Mouse (Mus musculus) embryonic facial prominence, embryonic 15.5 days (tissue): ENCODE results near the gene Lifr. TPM values are rescaled to one million over a fixed set of nuclear protein-coding genes. Genes with fewer than 3 reads are reported as not detected.

Experiments
- ATAC-seq: fragments of 200-750 bp; cut with Nextera tagmentation; 2 replicates; pipeline ENCODE4 v1.8.0; 2017; ENCODE audit warnings: low read depth, moderate TSS enrichment; ENCODE audit not compliant: insufficient number of reproducible peaks, low FRiP score, low TSS enrichment
- H3K27ac ChIP-seq: fragments of 300-500 bp; sonication (generic); replicated peaks from 2 replicates; pipeline ENCODE4 v1.5.1; 2015; ENCODE audit warnings: mild to moderate bottlenecking, inconsistent platforms
- H3K27me3 ChIP-seq: fragments of 300-500 bp; sonication (generic); 2 replicates; pipeline ENCODE4 v1.6.1; 2015; ENCODE audit warnings: inconsistent platforms
- H3K36me3 ChIP-seq: fragments of 300-500 bp; sonication (generic); 2 replicates; pipeline ENCODE4 v1.6.1; 2015; ENCODE audit warnings: mild to moderate bottlenecking, inconsistent platforms
- H3K4me1 ChIP-seq: fragments of 300-500 bp; sonication (generic); 2 replicates; pipeline ENCODE4 v1.6.1; 2015; ENCODE audit warnings: inconsistent platforms
- H3K4me2 ChIP-seq: fragments of 300-500 bp; sonication (generic); replicated peaks from 2 replicates; pipeline ENCODE4 v1.6.1; 2015; ENCODE audit warnings: mild to moderate bottlenecking, inconsistent platforms
- H3K4me3 ChIP-seq: fragments of 300-500 bp; sonication (generic); replicated peaks from 2 replicates; pipeline ENCODE4 v1.5.1; 2015; ENCODE audit warnings: mild to moderate bottlenecking, inconsistent platforms
- H3K9ac ChIP-seq: fragments of 300-500 bp; sonication (generic); 2 replicates; pipeline ENCODE4 v1.6.1; 2015; ENCODE audit warnings: inconsistent platforms
- H3K9me3 ChIP-seq: fragments of 300-500 bp; sonication (generic); replicated peaks from 2 replicates; pipeline ENCODE4 v1.6.1; 2016; ENCODE audit warnings: inconsistent platforms
- WGBS: fragments of 180-500 bp; shearing (Covaris S2); methylation state at CpG from one replicate; pipeline ENCODE4 v1.1.7; 2015; 5-methylcytosine and 5-hydroxymethylcytosine counted together
- polyA plus RNA-seq: library from polyadenylated mRNA; unstranded; fragments of >200 nt; fragmentation: Nextera tagmentation; extraction: Ambion mirVana; gene quantifications from 2 replicates; pipeline ENCODE4 v1.2.1, GENCODE M21; 2015

The Lifr gene
- polyA plus RNA-seq, 1 experiment from 2014 or later, result 27.7 TPM

DNA sequence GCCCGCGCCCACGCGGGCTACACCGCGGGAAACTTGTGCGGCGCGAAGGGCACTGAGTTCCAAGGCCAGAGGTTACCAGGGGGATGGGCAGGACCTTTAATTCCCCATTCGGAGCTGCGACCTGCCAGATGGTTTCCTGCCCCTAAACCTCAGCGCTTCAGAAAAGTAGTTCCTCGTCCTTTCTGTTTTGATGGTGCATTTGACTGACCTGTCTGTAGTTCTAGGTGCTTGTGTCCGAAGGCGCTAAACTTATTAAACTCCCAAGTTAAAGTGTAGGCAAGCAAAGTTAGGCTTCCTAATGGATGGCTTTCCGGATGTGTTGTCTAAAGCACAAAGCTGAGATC, 39.5 kb downstream of the Lifr start:
- ATAC-seq, result no peak
- WGBS, result under 1% methylated on average over 16 of the region's 16 CpGs
- peaks cover 18% of the 10 kb centered on the region for H3K4me1 ChIP-seq

DNA sequence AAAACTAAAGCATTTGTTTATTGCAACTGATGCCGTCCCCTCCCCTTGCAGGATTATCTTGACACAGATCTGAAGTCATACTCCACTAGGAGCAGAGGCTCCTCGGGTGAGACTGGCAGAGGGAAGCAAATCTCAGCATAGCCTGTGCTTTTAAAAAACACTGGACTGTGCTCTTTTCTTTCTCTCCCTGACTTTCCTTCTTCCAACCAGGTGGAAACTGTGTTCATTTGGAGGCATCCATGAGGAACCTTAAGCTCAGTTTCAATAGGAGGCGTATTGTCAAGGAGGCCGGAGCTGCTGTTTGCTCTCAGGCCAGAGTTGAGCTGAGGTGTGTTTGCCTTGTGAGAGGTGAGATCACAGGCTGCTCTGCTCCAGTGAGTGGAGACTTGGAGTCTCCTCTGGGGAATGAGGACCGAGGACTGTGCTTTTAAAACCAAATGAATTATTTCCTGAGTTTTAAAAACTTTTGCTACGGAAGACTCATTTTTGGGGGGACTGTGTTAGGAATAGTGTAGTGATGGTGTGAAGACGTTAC, 40.3 kb downstream of the Lifr start:
- Histone ChIP-seq H3K4me1 (peaks cover 18% of the 10 kb centered on the region), H3K27me3 (no peaks in the 10 kb centered on the region), H3K36me3 (no peaks in the 10 kb centered on the region), H3K9me3 (no peaks in the 10 kb centered on the region), H3K4me3 (peak overlapping the region; percentile 85), H3K4me2 (peak overlapping the region; percentile 95), H3K27ac (no peak overlapping the region), H3K9ac (0 out of 2 replicates have a peak overlapping the region, but pooled peaks have one; percentile 82)
- ATAC-seq, result no peak
- WGBS, result 25% methylated on average over 7 of the region's 7 CpGs

More for the DNA sequence above, 39.5 kb downstream of the Lifr start:
- H3K27me3 ChIP-seq, result no peaks in the 10 kb centered on the region
- peak overlapping the region; percentile 95 for H3K4me2 ChIP-seq
- H3K9ac ChIP-seq, result peak overlapping the region; percentile 82
- H3K4me3 ChIP-seq, result peak overlapping the region; percentile 85
- H3K9me3 ChIP-seq, result no peaks in the 10 kb centered on the region
- peak overlapping the region; percentile 90 for H3K27ac ChIP-seq
- no peaks in the 10 kb centered on the region for H3K36me3 ChIP-seq

DNA sequence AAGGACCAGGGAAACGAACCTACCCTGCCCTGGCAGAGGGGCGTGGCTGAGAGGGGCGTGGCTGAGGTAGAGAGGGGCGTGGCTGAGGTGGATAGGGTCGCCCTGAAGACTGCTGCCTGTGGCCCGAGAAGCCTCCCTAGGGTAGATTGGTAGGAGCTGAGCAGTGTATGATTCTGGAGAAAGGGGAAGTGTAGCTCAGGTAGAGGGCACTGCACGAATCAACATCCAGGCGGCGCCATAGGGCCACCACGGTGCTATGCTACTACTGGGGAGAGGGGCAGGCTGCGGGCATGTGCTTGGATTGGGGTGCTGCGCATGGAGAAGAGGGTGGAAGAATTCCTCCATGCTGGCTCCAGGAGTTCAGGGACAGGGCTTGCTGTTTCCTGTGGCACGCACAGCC, 42.3 kb downstream of the Lifr start:
- ATAC-seq, result no peak
- 49% methylated on average over 13 of the region's 13 CpGs for WGBS
- Histone ChIP-seq H3K4me3 (no peak overlapping the region), H3K9me3 (no peaks in the 10 kb centered on the region), H3K27me3 (no peaks in the 10 kb centered on the region), H3K4me1 (peaks cover 15% of the 10 kb centered on the region), H3K27ac (no peak overlapping the region), H3K9ac (no peak overlapping the region), H3K4me2 (no peak overlapping the region), H3K36me3 (no peaks in the 10 kb centered on the region)

DNA sequence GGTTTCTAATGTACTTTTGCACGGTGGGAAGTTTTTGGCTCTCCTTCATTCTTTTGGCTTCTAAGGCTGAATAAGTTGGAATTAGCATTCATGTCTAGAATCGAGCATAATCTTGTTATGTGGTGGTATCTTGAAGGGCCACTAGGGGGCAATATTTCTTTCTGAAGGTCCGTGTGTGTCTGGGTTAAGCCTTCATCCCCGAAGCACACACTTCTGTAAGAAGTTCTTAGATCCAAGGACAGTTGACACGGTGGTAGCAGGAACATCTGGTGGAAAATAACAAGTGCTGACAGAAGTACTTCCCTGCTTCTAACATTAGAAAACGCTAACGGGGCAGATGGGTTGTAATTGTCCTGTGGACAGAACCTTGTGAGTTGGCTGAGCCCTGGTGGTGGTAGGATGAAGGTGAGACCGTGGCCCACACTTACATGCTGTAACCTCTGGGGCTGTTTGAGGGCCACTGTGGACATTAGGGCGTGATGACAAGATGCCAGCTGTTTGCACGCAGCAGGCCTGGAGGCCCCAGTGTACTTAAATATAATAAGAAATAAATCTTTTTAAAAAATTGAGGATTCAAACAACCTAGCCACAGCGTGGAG, 44.1 kb downstream of the Lifr start:
- no peak for ATAC-seq
- H3K4me3 ChIP-seq, result no peak overlapping the region
- H3K27me3 ChIP-seq, result no peaks in the 10 kb centered on the region
- no peaks in the 10 kb centered on the region for H3K36me3 ChIP-seq
- no peak overlapping the region for H3K4me2 ChIP-seq
- H3K9me3 ChIP-seq, result no peaks in the 10 kb centered on the region
- H3K4me1 ChIP-seq, result peaks cover 9% of the 10 kb centered on the region
- WGBS, result 45% methylated on average over 11 of the region's 11 CpGs
- no peak overlapping the region for H3K27ac ChIP-seq
- no peak overlapping the region for H3K9ac ChIP-seq

DNA sequence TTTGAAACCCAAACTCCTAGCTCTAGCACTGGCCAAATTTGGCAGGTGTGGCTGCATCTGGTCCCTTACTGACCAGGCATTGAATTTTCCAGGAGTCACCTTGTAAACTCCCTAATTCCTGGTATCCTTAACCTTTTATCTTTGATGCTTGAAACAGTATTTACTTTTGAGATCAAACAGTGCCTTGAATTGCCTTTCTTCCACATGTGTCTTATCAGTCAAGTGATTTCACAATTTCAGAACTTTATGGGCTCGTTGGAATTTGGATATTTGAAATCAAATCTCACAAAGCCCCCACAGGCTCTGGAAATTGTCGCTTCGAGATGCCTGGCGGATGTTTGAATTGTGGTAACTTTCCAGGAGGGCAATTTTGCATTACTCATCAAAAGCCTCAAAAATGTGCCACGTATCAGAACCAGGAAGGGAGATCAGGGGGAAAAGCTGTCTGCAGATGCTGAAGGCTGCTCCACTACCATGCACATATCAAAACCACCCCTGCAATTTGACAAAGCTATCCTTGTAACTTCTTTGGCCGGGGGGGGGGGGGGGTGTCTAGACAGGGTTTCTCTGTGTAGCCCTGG, 45.7 kb downstream of the Lifr start:
- no peak for ATAC-seq
- no peaks in the 10 kb centered on the region for H3K27me3 ChIP-seq
- no peak overlapping the region for H3K27ac ChIP-seq
- no peaks in the 10 kb centered on the region for H3K9me3 ChIP-seq
- no peaks in the 10 kb centered on the region for H3K36me3 ChIP-seq
- H3K9ac ChIP-seq, result no peak overlapping the region
- no peak overlapping the region for H3K4me2 ChIP-seq
- 0 out of 2 replicates have a peak, but pooled peaks cover 4% of the 10 kb centered on the region for H3K4me1 ChIP-seq
- 55% methylated on average over 6 of the region's 6 CpGs for WGBS
- H3K4me3 ChIP-seq, result no peak overlapping the region

DNA sequence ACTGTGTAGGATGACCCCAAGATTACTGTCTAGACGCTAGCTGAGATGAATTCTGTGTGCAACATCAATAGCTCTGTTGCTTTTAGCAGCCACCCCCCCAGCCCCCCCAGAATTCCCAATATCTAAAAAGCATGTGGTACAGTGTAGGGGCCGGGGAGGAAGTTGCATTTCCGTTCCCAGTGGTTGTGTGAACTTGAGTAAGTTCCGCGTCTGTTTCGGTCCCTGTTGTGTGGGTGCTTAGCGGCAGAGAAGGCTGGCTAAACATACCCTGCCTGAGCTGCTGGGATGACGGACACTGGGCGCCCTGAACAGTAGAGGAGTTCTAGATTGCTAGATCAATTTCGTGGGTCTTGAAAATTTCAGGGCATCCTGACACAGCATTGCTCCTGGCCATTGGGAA, 46.5 kb downstream of the Lifr start:
- 0 out of 2 replicates have a peak, but pooled peaks cover 9% of the 10 kb centered on the region for H3K4me1 ChIP-seq
- H3K27ac ChIP-seq, result no peak overlapping the region
- no peaks in the 10 kb centered on the region for H3K9me3 ChIP-seq
- H3K27me3 ChIP-seq, result no peaks in the 10 kb centered on the region
- 77% methylated on average over 10 of the region's 10 CpGs for WGBS
- H3K9ac ChIP-seq, result no peak overlapping the region
- ATAC-seq, result no peak
- H3K36me3 ChIP-seq, result no peaks in the 10 kb centered on the region
- H3K4me3 ChIP-seq, result no peak overlapping the region
- H3K4me2 ChIP-seq, result no peak overlapping the region

DNA sequence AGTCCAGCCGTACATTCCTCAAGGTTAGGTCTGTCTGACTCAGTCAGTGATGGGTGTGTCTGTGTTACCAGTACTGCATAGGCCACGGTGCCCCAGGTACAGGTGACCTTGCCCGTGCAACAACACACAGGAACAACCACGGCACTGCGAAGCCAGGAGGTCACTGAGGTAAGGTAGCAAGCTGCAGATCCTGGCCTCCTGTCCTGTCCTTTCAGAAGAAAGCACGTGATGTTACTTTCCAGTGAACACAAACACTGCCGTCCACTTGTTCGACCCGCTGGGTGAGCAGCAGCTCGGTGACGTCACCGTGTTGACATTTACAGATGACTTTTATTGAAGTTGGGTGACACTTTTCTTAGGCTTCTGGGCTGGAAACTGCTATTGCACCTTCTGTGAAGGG, 47.2 kb downstream of the Lifr start:
- H3K27me3 ChIP-seq, result no peaks in the 10 kb centered on the region
- 0 out of 2 replicates have a peak, but pooled peaks cover 9% of the 10 kb centered on the region for H3K4me1 ChIP-seq
- H3K9me3 ChIP-seq, result no peaks in the 10 kb centered on the region
- H3K9ac ChIP-seq, result no peak overlapping the region
- WGBS, result 90% methylated on average over 12 of the region's 12 CpGs
- H3K4me3 ChIP-seq, result no peak overlapping the region
- no peaks in the 10 kb centered on the region for H3K36me3 ChIP-seq
- ATAC-seq, result no peak
- H3K4me2 ChIP-seq, result no peak overlapping the region
- H3K27ac ChIP-seq, result no peak overlapping the region

DNA sequence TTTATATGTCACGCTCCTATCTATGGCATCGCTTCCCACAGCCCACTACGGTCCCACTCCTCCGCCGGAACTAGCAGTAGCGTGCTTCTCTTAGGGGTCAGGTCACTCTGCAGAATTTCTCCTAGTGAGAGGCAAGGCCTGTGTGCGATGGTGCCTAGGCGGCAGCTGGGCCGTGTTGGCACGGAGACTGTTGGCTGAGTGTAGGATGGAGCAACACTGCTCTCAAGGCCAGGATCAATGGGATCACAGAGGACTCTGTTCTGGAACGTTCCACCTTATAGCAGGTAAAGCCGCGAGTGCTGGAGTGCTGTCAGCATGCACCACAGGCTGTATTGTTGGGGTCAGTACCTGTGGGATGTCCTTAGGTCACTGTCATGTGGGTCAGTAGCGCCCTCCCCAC, 48.1 kb downstream of the Lifr start:
- Histone ChIP-seq H3K9ac (no peak overlapping the region), H3K27me3 (no peaks in the 10 kb centered on the region), H3K36me3 (no peaks in the 10 kb centered on the region), H3K4me1 (0 out of 2 replicates have a peak, but pooled peaks cover 9% of the 10 kb centered on the region), H3K4me3 (no peak overlapping the region), H3K4me2 (no peak overlapping the region), H3K27ac (no peak overlapping the region), H3K9me3 (no peaks in the 10 kb centered on the region)
- no peak for ATAC-seq
- 96% methylated on average over 14 of the region's 14 CpGs for WGBS

DNA sequence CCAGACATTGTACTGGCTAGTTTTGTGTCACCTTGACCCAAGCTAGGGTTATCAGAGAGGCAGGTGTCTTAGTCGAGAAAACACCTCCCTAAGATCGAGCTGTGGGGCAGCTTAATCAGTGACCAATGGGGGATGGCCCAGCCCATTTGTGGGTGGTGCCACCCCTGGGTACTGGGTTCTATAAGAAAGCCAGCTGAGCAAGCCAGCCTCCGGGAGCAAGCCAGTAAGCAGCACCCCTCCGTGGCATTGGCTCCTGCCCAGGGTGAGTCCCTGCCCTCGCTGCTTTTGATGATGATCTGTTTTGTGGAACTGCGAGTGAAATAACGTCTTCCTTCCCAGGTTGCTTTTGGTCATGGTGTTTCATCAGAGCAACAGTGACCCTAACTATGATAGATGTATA, 49.9 kb downstream of the Lifr start:
- H3K27ac ChIP-seq, result no peak overlapping the region
- no peak overlapping the region for H3K4me2 ChIP-seq
- no peaks in the 10 kb centered on the region for H3K27me3 ChIP-seq
- H3K9ac ChIP-seq, result no peak overlapping the region
- no peak overlapping the region for H3K4me3 ChIP-seq
- 84% methylated on average over 7 of the region's 7 CpGs for WGBS
- H3K4me1 ChIP-seq, result peaks cover 23% of the 10 kb centered on the region
- ATAC-seq, result no peak
- H3K36me3 ChIP-seq, result no peaks in the 10 kb centered on the region
- no peaks in the 10 kb centered on the region for H3K9me3 ChIP-seq

DNA sequence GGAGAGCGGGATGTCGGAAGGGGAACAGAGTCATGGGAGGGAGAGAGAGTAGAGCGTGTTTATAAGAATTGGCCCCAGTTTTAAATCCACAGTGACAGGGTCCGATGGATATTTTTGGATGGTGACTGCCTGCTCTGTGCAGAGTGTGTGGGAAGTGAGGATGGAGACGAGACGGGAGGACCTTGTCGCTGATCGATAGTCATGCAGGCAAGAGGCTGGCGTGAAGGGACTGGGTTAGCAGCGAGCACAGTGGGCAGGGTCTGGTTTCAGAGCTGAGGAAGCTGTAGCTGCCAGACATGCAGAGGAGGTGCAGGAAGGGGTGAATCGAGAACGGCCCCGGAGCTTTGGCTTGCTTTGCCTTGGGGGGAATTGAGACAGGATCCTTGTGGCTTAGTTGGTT, 50.8 kb downstream of the Lifr start:
- Histone ChIP-seq H3K9ac (no peak overlapping the region), H3K36me3 (no peaks in the 10 kb centered on the region), H3K27me3 (no peaks in the 10 kb centered on the region), H3K4me2 (no peak overlapping the region), H3K4me3 (no peak overlapping the region), H3K27ac (no peak overlapping the region), H3K4me1 (peaks cover 29% of the 10 kb centered on the region), H3K9me3 (no peaks in the 10 kb centered on the region)
- ATAC-seq, result peak; percentile 43; the same call in 1 of the 2 replicates
- 64% methylated on average over 13 of the region's 13 CpGs for WGBS

DNA sequence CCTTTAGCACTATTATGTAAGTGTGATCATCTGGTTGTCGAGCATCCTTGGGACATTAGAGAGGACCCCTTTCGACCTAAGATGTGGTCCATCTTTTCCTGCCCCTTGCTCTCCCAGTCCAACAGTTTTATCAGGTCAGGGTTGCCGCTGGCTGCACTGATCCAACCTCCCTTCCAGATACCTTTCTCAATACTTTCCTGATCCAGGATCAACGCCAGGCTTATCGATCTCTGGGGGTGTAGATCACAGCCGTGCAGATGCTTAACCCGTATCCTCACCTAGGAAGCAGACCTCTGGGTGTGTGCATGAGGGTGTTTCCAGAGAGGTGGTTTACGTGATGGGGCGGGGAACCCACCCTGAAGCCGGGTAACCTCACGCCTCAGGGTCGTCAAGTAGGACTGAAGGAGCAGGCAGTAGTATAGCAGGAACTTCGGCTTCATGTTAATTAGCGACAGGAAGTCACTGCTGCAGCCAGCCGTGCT, 53.3 kb downstream of the Lifr start:
- no peak for ATAC-seq
- Histone ChIP-seq H3K9ac (no peak overlapping the region), H3K4me2 (no peak overlapping the region), H3K36me3 (no peaks in the 10 kb centered on the region), H3K9me3 (no peaks in the 10 kb centered on the region), H3K4me1 (peaks cover 35% of the 10 kb centered on the region), H3K27me3 (no peaks in the 10 kb centered on the region), H3K4me3 (no peak overlapping the region), H3K27ac (no peak overlapping the region)
- WGBS, result 55% methylated on average over 15 of the region's 15 CpGs

DNA sequence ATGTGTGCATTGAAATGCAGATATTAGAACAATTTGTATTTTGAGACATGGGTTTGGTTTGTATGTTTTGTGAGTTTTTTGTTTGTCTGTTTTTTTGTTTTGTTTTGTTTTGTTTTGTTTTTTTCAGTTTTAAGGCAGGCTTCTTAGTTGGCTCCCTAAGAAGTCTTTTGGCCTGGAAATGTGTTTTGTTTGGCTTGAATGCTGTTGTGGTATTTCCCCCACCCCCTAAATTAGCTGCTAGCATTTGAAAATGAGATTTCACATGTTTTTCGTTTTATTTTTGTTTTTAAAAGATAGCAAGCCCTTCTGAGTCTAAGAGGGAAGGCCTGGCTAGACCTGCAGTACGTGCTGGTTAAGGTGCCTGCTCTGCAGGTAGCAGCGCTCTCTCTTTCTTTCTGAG, 54.1 kb downstream of the Lifr start:
- Histone ChIP-seq H3K9me3 (no peaks in the 10 kb centered on the region), H3K4me2 (no peak overlapping the region), H3K27me3 (no peaks in the 10 kb centered on the region), H3K27ac (no peak overlapping the region), H3K4me1 (peaks cover 35% of the 10 kb centered on the region), H3K4me3 (no peak overlapping the region), H3K36me3 (no peaks in the 10 kb centered on the region), H3K9ac (no peak overlapping the region)
- 65% methylated on average over 3 of the region's 3 CpGs for WGBS
- no peak for ATAC-seq
